Mouse (Mus musculus) liver, embryonic 14.5 days (tissue): ENCODE results near the gene Adgrl3. TPM values are rescaled to one million over a fixed set of nuclear protein-coding genes. Genes with fewer than 3 reads are reported as not detected.

Experiments used
- ATAC-seq: fragments of 200-750 bp; cut with Nextera tagmentation; 2 replicates; pipeline ENCODE4 v1.8.0; 2017; ENCODE audit warnings: moderate number of reproducible peaks, mild to moderate bottlenecking, moderate library complexity; ENCODE audit not compliant: insufficient read depth
- DNase-seq, 3 experiments: peaks; one replicate each; pipeline ENCODE4 v3.0.0-alpha.2; 2012 to 2013; ENCODE audit warnings: low read depth in 3 of 3, low spot score in 3 of 3
- H3K27ac ChIP-seq: fragments of 300-500 bp; sonication (generic); 2 replicates; pipeline ENCODE4 v1.5.1; 2014; ENCODE audit warnings: moderate library complexity, mild to moderate bottlenecking, control low read depth, inconsistent platforms
- H3K27me3 ChIP-seq: fragments of 300-500 bp; sonication (generic); 2 replicates; pipeline ENCODE4 v1.6.1; 2014; ENCODE audit warnings: mild to moderate bottlenecking, low read length, moderate library complexity; ENCODE audit not compliant: control insufficient read depth, insufficient read depth
- H3K36me3 ChIP-seq: fragments of 300-500 bp; sonication (generic); replicated peaks from 2 replicates; pipeline ENCODE4 v1.6.1; 2014; ENCODE audit warnings: low read depth; ENCODE audit not compliant: control insufficient read depth, insufficient read depth
- H3K4me1 ChIP-seq, 2 experiments: fragments of 200-500 bp in 1 of 2; fragments of 300-500 bp in 1 of 2; sonication (generic) in 1 of 2; replicated peaks; 2 replicates each; pipeline ENCODE4 v1.6.1; 2012 to 2014; ENCODE audit warnings: antibody characterized with exemption in 1 of 2, inconsistent platforms in 1 of 2, low read length in 1 of 2; ENCODE audit not compliant: control insufficient read depth in 2 of 2, insufficient read depth in 2 of 2
- H3K4me2 ChIP-seq: fragments of 300-500 bp; sonication (generic); 2 replicates; pipeline ENCODE4 v1.6.1; 2014; ENCODE audit warnings: low read depth, mild to moderate bottlenecking, control low read depth, moderate library complexity
- H3K4me3 ChIP-seq, 2 experiments: fragments of 200-500 bp in 1 of 2; fragments of 300-500 bp in 1 of 2; sonication (generic) in 1 of 2; 2 replicates each; pipeline ENCODE4 v1.5.1; 2012 to 2014; ENCODE audit warnings: low read depth in 2 of 2, low read length in 2 of 2, mild to moderate bottlenecking in 2 of 2, control low read depth in 1 of 2, inconsistent platforms in 1 of 2, moderate library complexity in 1 of 2; ENCODE audit not compliant: insufficient read depth in 1 of 2
- H3K9ac ChIP-seq: fragments of 300-500 bp; sonication (generic); replicated peaks from 2 replicates; pipeline ENCODE4 v1.6.1; 2014; ENCODE audit warnings: mild to moderate bottlenecking, control low read depth, moderate library complexity
- H3K9me3 ChIP-seq: fragments of 300-500 bp; sonication (generic); 2 replicates; pipeline ENCODE4 v1.6.1; 2016; ENCODE audit warnings: low read length, mixed read lengths; ENCODE audit not compliant: control insufficient read depth
- CTCF ChIP-seq: IDR thresholded peaks from 2 replicates; pipeline ENCODE4 v1.5.1; 2016; ENCODE audit warnings: antibody characterized with exemption, low read depth, control low read depth
- EP300 ChIP-seq: IDR thresholded peaks from 2 replicates; pipeline ENCODE4 v1.6.1; 2016; ENCODE audit warnings: antibody characterized with exemption, low read depth
- WGBS: fragments of 180-500 bp; shearing (Covaris S2); extraction: QIAGEN DNeasy Blood & Tissue Kit; methylation state at CpG from one replicate; pipeline ENCODE4 v1.1.7; 2014; ENCODE audit not compliant: insufficient replicate concordance; 5-methylcytosine and 5-hydroxymethylcytosine counted together
- microRNA-seq: library from miRNA; unstranded; fragments of <30 nt; microRNA quantifications from one replicate; pipeline ENCODE4, GENCODE M21; 2016
- polyA plus RNA-seq, 2 experiments: library from polyadenylated mRNA; depleted of rRNA in 1 of 2; stranded (reverse) in 1 of 2; unstranded in 1 of 2; fragments of >200 nt; fragmentation: Nextera tagmentation in 1 of 2; extraction: Ambion mirVana in 1 of 2; gene quantifications; 2 replicates each; pipeline versions ENCODE4 v1.2.1 to v1.2.3; 2012 to 2014

The Adgrl3 gene
- polyA plus RNA-seq, 2 experiments, result 0.61 to 0.63 TPM

DNA sequence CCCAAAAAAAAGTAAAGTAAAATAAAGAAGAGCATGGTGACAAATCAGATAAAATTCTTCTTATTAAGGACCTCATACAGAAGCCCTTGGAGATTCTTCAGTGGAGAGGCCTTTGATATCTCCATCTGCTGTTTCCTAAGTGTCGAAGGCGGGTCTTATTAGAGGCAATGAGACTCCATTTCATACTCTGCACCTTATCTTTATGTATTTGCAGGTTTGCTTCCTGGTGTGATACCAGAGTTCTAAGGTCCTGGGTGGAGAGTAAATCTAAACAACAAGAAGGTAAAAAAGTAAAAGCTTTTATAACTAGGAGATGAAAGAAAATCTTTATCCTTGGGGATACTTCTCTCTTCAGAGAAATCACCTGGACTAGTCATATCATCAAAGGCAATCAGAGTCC is 817.9 kb downstream of the Adgrl3 start:
- no peak for ATAC-seq
- WGBS, result 85% methylated on average over 2 of the region's 2 CpGs
- TF ChIP-seq CTCF, result no peak
- no peak for TF ChIP-seq EP300
- no peaks in the 10 kb centered on the region for H3K9me3 ChIP-seq
- no peaks in the 10 kb centered on the region for H3K27me3 ChIP-seq
- H3K4me2 ChIP-seq, result no peak overlapping the region
- no peak overlapping the region for H3K27ac ChIP-seq
- DNase-seq, result no peak
- H3K36me3 ChIP-seq, result no peaks in the 10 kb centered on the region
- no peak overlapping the region for H3K4me3 ChIP-seq
- H3K9ac ChIP-seq, result no peak overlapping the region
- no peaks in the 10 kb centered on the region for H3K4me1 ChIP-seq

DNA sequence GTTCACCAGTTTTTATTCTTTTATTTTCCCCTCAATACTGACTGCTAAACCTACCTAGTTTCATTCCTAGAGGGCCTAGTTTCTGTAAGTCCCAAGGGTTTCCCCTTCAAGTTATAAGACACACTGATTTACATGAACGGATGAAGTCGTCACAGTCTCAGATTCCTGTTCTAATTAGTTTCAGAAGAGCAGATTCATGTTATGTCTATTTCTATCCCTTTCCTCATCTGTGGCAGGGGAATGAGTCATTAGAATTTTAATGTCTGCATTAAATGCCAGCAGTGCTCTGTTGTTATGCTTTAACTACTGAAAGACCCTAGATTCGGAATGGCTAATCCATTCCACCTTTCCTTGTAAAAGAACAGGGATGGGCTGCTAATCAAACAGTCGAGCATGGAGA is 823.9 kb downstream of the Adgrl3 start:
- 52% methylated on average over 4 of the region's 4 CpGs for WGBS
- Histone ChIP-seq H3K36me3 (no peaks in the 10 kb centered on the region), H3K9me3 (no peaks in the 10 kb centered on the region), H3K4me2 (no peak overlapping the region), H3K27me3 (no peaks in the 10 kb centered on the region), H3K9ac (no peak overlapping the region), H3K4me1 (no peaks in the 10 kb centered on the region), H3K4me3 (no peak overlapping the region), H3K27ac (no peak overlapping the region)
- TF ChIP-seq CTCF (no peak), EP300 (no peak)
- DNase-seq (no peak), ATAC-seq (no peak)

DNA sequence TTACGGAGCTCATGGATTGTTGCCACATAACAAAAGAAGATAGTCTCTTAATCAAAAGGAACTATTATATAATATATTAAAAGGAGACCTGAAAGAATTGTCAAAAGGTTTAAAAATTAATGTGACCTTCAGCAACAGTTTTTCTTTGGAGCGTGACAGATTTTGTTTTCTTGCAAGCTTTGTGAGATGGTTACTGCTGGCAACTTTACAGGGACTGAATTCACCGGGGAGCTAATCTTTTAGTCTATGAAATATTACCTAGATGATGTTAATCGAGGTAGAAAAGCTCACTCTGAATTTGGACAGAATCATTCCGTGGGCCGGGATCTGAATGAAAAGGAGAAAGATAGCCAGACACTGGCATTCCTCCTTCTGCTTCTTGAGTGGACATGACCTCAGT is 850.4 kb downstream of the Adgrl3 start:
- no peaks in the 10 kb centered on the region for H3K27me3 ChIP-seq
- DNase-seq (no peak), ATAC-seq (no peak)
- no peaks in the 10 kb centered on the region for H3K4me1 ChIP-seq
- no peak overlapping the region for H3K9ac ChIP-seq
- no peak overlapping the region for H3K4me3 ChIP-seq
- H3K27ac ChIP-seq, result no peak overlapping the region
- H3K9me3 ChIP-seq, result no peaks in the 10 kb centered on the region
- H3K36me3 ChIP-seq, result no peaks in the 10 kb centered on the region
- TF ChIP-seq EP300 (no peak), CTCF (no peak)
- no peak overlapping the region for H3K4me2 ChIP-seq
- 72% methylated on average over 6 of the region's 6 CpGs for WGBS

Small RNAs within 50 kb of the gene (microRNA-seq; reads per million reads assigned to microRNA genes)
- gene Gm22048, result not detected
